Mouse (Mus musculus) liver, embryonic 14.5 days (tissue): ENCODE measurements around the gene Itga7.

ENCODE experiments used
- CTCF ChIP-seq: IDR thresholded peaks from 2 replicates; pipeline ENCODE4 v1.5.1; 2016; ENCODE audit warnings: antibody characterized with exemption, low read depth, control low read depth
- EP300 ChIP-seq: IDR thresholded peaks from 2 replicates; pipeline ENCODE4 v1.6.1; 2016; ENCODE audit warnings: antibody characterized with exemption, low read depth

GRCm38 (mm10) chr10:128965871-128966270 lies 32.3 kb downstream of the Itga7 start:
- TF ChIP-seq EP300 (no peak), CTCF (no peak)
